Mouse (Mus musculus) liver, postnatal 0 days (tissue): ENCODE data around the gene Fbxo24. TPM values are rescaled to one million over a fixed set of nuclear protein-coding genes. Genes with fewer than 3 reads are reported as not detected.

Source experiments
- ATAC-seq: fragments of 200-750 bp; cut with Nextera tagmentation; 2 replicates; pipeline ENCODE4 v1.8.0; 2017; ENCODE audit warnings: mild to moderate bottlenecking, moderate library complexity
- DNase-seq: peaks from one replicate; pipeline ENCODE4 v3.0.0-alpha.2; 2016
- H3K27ac ChIP-seq: fragments of 300-500 bp; sonication (generic); 2 replicates; pipeline ENCODE4 v1.5.1; 2014; ENCODE audit warnings: antibody characterized with exemption, moderate library complexity, mild to moderate bottlenecking, low read depth
- H3K27me3 ChIP-seq: fragments of 300-500 bp; sonication (generic); 2 replicates; pipeline ENCODE4 v1.6.1; 2014; ENCODE audit warnings: low read length, control low read depth, mixed read lengths; ENCODE audit not compliant: insufficient read depth
- H3K36me3 ChIP-seq: fragments of 300-500 bp; sonication (generic); replicated peaks from 2 replicates; pipeline ENCODE4 v1.6.1; 2014; ENCODE audit warnings: mild to moderate bottlenecking, control low read depth, low read length, moderate library complexity, mixed read lengths; ENCODE audit not compliant: insufficient read depth
- H3K4me1 ChIP-seq: fragments of 300-500 bp; sonication (generic); 2 replicates; pipeline ENCODE4 v1.6.1; 2014; ENCODE audit warnings: antibody characterized with exemption, mild to moderate bottlenecking, control low read depth; ENCODE audit not compliant: insufficient read depth
- H3K4me2 ChIP-seq: fragments of 300-500 bp; sonication (generic); 2 replicates; pipeline ENCODE4 v1.6.1; 2014; ENCODE audit warnings: low read depth, mild to moderate bottlenecking, low read length, moderate library complexity, mixed read lengths
- H3K4me3 ChIP-seq: fragments of 300-500 bp; sonication (generic); 2 replicates; pipeline ENCODE4 v1.5.1; 2014; ENCODE audit warnings: low read depth, low read length
- H3K9ac ChIP-seq: fragments of 300-500 bp; sonication (generic); replicated peaks from 2 replicates; pipeline ENCODE4 v1.6.1; 2014; ENCODE audit warnings: mild to moderate bottlenecking, moderate library complexity
- H3K9me3 ChIP-seq: fragments of 300-500 bp; sonication (generic); 2 replicates; pipeline ENCODE4 v1.6.1; 2016; ENCODE audit warnings: mild to moderate bottlenecking, control low read depth, low read length, mixed read lengths
- CTCF ChIP-seq: sonication (generic); IDR thresholded peaks from 2 replicates; pipeline ENCODE4 v1.5.1; 2016; ENCODE audit warnings: antibody characterized with exemption, low read depth
- EP300 ChIP-seq: IDR thresholded peaks from 2 replicates; pipeline ENCODE4 v1.6.1; 2016; ENCODE audit warnings: antibody characterized with exemption, low read depth, mild to moderate bottlenecking
- WGBS: fragments of 180-500 bp; shearing (Covaris S2); extraction: QIAGEN DNeasy Blood & Tissue Kit; methylation state at CpG from one replicate; pipeline ENCODE4 v1.1.7; 2014; ENCODE audit not compliant: insufficient replicate concordance; 5-methylcytosine and 5-hydroxymethylcytosine counted together
- polyA plus RNA-seq: library from polyadenylated mRNA; unstranded; fragments of >200 nt; fragmentation: Nextera tagmentation; extraction: Ambion mirVana; gene quantifications from 2 replicates; pipeline ENCODE4 v1.2.1, GENCODE M21; 2015

Fbxo24 gene
- polyA plus RNA-seq, 1 experiment from 2014 or later, result not detected

- under 1% methylated on average over 40 of the region's 41 CpGs for WGBS
- no peak for TF ChIP-seq CTCF
- peak; percentile 60 for TF ChIP-seq EP300
- Histone ChIP-seq H3K27ac (peak within 1 kb of the TSS; percentile 79), H3K4me1 (peaks cover 29% of the 10 kb centered on the region), H3K9me3 (no peaks in the 10 kb centered on the region), H3K36me3 (peaks cover 2% of the 10 kb centered on the region; the same call in 1 of the 2 replicates), H3K9ac (peak within 1 kb of the TSS; percentile 88), H3K4me3 (peak within 1 kb of the TSS; percentile 69), H3K4me2 (peak within 1 kb of the TSS; percentile 98), H3K27me3 (no peaks in the 10 kb centered on the region)
- ATAC-seq, result peak; percentile 95
- peak; percentile 98 for DNase-seq
These were observed 28.0 kb downstream of the Fbxo24 start, which contains the start of gene Mospd3 for GRCm38 (mm10) chr5:137600619-137601364. Gene Mospd3 (minus strand): TSS chr5:137601058.

DNA sequence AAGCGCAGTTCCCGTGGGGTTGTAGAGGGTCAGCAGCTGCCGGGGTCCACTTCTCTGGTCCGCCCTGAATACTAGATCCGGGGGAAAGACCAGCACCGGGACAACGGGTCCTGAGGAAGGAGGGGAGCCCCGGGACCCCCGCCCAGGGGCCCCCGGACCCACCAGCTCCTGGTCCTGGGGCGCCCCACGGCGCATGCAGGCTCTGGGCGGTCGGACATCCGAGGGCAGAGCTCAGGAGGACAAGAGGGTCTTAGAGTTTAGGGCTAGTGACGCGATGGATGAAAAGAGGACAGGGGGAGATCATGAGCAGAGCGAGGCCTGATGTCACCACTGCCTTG is 28.6 kb downstream of the Fbxo24 start:
- peaks cover 29% of the 10 kb centered on the region for H3K4me1 ChIP-seq
- no peaks in the 10 kb centered on the region for H3K9me3 ChIP-seq
- H3K4me3 ChIP-seq, result peak overlapping the region; percentile 69
- ATAC-seq (peak; percentile 34), DNase-seq (no peak)
- peak overlapping the region; percentile 98 for H3K4me2 ChIP-seq
- under 1% methylated on average over 19 of the region's 19 CpGs for WGBS
- no peak for TF ChIP-seq CTCF
- no peak for TF ChIP-seq EP300
- H3K36me3 ChIP-seq, result peaks cover 2% of the 10 kb centered on the region; the same call in 1 of the 2 replicates
- H3K27me3 ChIP-seq, result no peaks in the 10 kb centered on the region
- H3K9ac ChIP-seq, result peak overlapping the region; percentile 88
- peak overlapping the region; percentile 79 for H3K27ac ChIP-seq

GRCm38 (mm10) chr5:137599600-137599999 is 29.2 kb downstream of the Fbxo24 start:
- Histone ChIP-seq H3K4me1 (peaks cover 29% of the 10 kb centered on the region), H3K27ac (peak overlapping the region; percentile 79), H3K4me3 (peak overlapping the region; percentile 69), H3K9ac (peak overlapping the region; percentile 88), H3K36me3 (peaks cover 2% of the 10 kb centered on the region; the same call in 1 of the 2 replicates), H3K9me3 (no peaks in the 10 kb centered on the region), H3K27me3 (no peaks in the 10 kb centered on the region), H3K4me2 (peak overlapping the region; percentile 98)
- WGBS, result 28% methylated on average over 9 of the region's 9 CpGs
- ATAC-seq (no peak), DNase-seq (no peak)
- TF ChIP-seq CTCF (no peak), EP300 (no peak)

GRCm38 (mm10) chr5:137598100-137598826 is 30.5 kb downstream of the Fbxo24 start:
- H3K27ac ChIP-seq, result 0 out of 2 replicates have a peak overlapping the region, but pooled peaks have one; percentile 8
- H3K4me1 ChIP-seq, result peaks cover 29% of the 10 kb centered on the region
- TF ChIP-seq CTCF, result no peak
- TF ChIP-seq EP300, result no peak
- H3K4me2 ChIP-seq, result peak overlapping the region; percentile 98; the same call in 1 of the 2 replicates
- H3K9ac ChIP-seq, result no peak overlapping the region
- DNase-seq (no peak), ATAC-seq (no peak)
- 40% methylated on average over 2 of the region's 2 CpGs for WGBS
- H3K27me3 ChIP-seq, result no peaks in the 10 kb centered on the region
- no peak overlapping the region for H3K4me3 ChIP-seq
- H3K36me3 ChIP-seq, result peaks cover 2% of the 10 kb centered on the region; the same call in 1 of the 2 replicates
- no peaks in the 10 kb centered on the region for H3K9me3 ChIP-seq

DNA sequence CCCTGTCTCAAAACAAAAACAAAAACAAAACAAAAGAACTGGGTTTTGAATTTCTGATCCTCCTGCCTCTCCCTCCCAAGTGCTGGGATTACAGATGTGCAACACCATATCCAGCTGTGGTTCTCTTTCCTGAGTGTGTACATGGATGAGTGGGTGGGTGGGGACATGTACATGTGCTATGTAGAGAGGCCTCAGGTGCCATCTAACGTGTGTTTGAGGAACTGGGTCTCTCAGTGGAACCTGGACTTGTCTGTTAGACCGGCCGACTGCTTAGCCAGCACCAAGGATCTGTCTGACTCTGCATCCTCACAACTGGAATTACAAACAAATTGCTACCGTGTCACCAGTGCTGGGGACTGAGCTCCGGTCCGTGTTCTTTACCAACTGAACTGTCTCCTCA is 31.2 kb downstream of the Fbxo24 start:
- Histone ChIP-seq H3K9ac (no peak overlapping the region), H3K4me1 (peaks cover 28% of the 10 kb centered on the region), H3K27ac (0 out of 2 replicates have a peak overlapping the region, but pooled peaks have one; percentile 8), H3K4me2 (0 out of 2 replicates have a peak overlapping the region, but pooled peaks have one; percentile 63), H3K9me3 (no peaks in the 10 kb centered on the region), H3K36me3 (peaks cover 2% of the 10 kb centered on the region; the same call in 1 of the 2 replicates), H3K27me3 (no peaks in the 10 kb centered on the region), H3K4me3 (no peak overlapping the region)
- no peak for ATAC-seq
- TF ChIP-seq CTCF, result no peak
- TF ChIP-seq EP300, result no peak
- 72% methylated on average over 6 of the region's 6 CpGs for WGBS
- DNase-seq, result no peak
